Mouse (Mus musculus) midbrain, embryonic 11.5 days (tissue): ENCODE data around the gene Ccdc36. TPM values are rescaled to one million over a fixed set of nuclear protein-coding genes. Genes with fewer than 3 reads are reported as not detected.

Experiments used
- ATAC-seq: fragments of 200-750 bp; cut with Nextera tagmentation; 2 replicates; pipeline ENCODE4 v1.8.0; 2017; ENCODE audit warnings: moderate TSS enrichment, moderate library complexity; ENCODE audit not compliant: low FRiP score
- DNase-seq: peaks from one replicate; pipeline ENCODE4 v3.0.0; 2015; ENCODE audit warnings: low spot score; ENCODE audit errors: missing footprints
- H3K27ac ChIP-seq: fragments of 300-500 bp; sonication (generic); 2 replicates; pipeline ENCODE4 v1.5.1; 2014; ENCODE audit warnings: low read depth, low read length
- H3K27me3 ChIP-seq: fragments of 300-500 bp; sonication (generic); 2 replicates; pipeline ENCODE4 v1.6.1; 2014; ENCODE audit warnings: mild to moderate bottlenecking, low read length, moderate library complexity, mixed read lengths; ENCODE audit not compliant: control insufficient read depth, insufficient read depth
- H3K36me3 ChIP-seq: fragments of 300-500 bp; sonication (generic); 2 replicates; pipeline ENCODE4 v1.6.1; 2014; ENCODE audit warnings: mild to moderate bottlenecking, low read length, moderate library complexity, mixed read lengths; ENCODE audit not compliant: control insufficient read depth, insufficient read depth
- H3K4me1 ChIP-seq: fragments of 300-500 bp; sonication (generic); 2 replicates; pipeline ENCODE4 v1.6.1; 2014; ENCODE audit warnings: low read length; ENCODE audit not compliant: control insufficient read depth, insufficient read depth
- H3K4me2 ChIP-seq: fragments of 300-500 bp; sonication (generic); 2 replicates; pipeline ENCODE4 v1.6.1; 2014; ENCODE audit warnings: mild to moderate bottlenecking, moderate library complexity
- H3K4me3 ChIP-seq: fragments of 300-500 bp; sonication (generic); 2 replicates; pipeline ENCODE4 v1.5.1; 2014; ENCODE audit warnings: low read depth, low read length
- H3K9ac ChIP-seq: fragments of 300-500 bp; sonication (generic); 2 replicates; pipeline ENCODE4 v1.6.1; 2014; ENCODE audit warnings: low read length
- H3K9me3 ChIP-seq: fragments of 300-500 bp; sonication (generic); 2 replicates; pipeline ENCODE4 v1.6.1; 2016; ENCODE audit warnings: low read length; ENCODE audit not compliant: control insufficient read depth
- WGBS: fragments of 180-500 bp; shearing (Covaris S2); extraction: QIAGEN DNeasy Blood & Tissue Kit; methylation state at CpG from one replicate; pipeline ENCODE4 v1.1.7; 2014; 5-methylcytosine and 5-hydroxymethylcytosine counted together
- polyA plus RNA-seq: library from polyadenylated mRNA; unstranded; fragments of >200 nt; fragmentation: Nextera tagmentation; extraction: Ambion mirVana; gene quantifications from 2 replicates; pipeline ENCODE4 v1.2.1, GENCODE M21; 2014

The Ccdc36 gene
- polyA plus RNA-seq, 1 experiment from 2014 or later: 0.89 TPM

DNA sequence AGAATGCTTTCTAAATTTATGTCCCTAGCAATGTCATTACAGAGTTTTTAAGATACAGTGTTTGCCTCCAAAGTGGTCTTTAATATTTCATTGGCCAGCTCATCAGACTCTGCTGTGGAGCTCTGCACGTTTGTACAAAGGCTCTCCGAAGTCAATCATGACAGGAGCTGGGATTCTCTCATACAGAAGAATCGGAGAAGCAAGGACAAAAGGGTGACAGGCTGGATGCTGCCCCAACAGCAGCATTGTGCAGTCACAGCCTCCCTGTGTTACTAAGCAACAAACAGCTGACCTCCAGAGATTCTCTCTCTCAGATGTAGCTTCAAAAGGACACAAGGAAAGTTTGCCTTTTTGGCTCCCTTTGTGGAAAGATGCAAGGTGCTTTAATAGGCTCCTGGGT, 7.9 kb upstream of the Ccdc36 start, which contains the start of gene BC048562:
TSS of gene BC048562 (plus strand) at position 301 of the 400 bp plus-strand sequence.
- H3K4me2 ChIP-seq: no peak within 1 kb of the TSS

DNA sequence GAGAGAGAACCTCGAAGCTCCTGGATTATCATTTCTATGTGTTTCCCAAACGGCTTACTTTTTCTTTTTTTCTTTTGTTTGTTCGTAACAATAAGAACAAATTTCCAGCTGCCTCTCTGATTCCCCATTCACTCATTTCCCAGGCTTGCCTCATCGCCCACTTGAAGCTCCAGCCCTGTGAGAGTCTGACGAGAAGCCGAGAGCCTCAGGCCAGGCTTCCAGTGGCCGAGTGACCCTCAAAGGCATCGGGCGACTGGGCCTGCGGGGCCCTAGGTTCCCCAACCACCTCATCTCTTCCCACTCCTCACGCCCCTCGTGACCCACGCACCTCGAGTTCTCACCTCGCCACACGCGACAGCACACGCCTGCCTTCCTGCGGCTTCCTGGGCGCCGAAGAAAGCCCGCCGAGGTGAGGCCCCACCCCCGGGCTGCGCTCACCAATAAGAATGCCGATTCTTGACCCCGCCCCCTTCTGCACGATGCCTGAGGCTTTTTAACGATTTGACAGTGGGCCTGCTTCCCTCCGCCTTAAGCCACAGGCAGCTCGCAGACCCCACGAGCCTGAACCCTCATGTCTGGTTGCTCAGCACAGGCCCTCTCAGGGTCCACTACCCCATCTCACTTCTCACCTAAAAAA, 3.3 kb upstream of the Ccdc36 start:
- Histone ChIP-seq H3K9me3 (no peaks in the 10 kb centered on the region; the same call in 1 of the 2 replicates), H3K27ac (no peak overlapping the region), H3K4me2 (peak overlapping the region; percentile 36), H3K4me1 (peaks cover 6% of the 10 kb centered on the region; the same call in 1 of the 2 replicates), H3K36me3 (no peaks in the 10 kb centered on the region), H3K9ac (0 out of 2 replicates have a peak overlapping the region, but pooled peaks have one; percentile 24), H3K4me3 (peak overlapping the region; percentile 16; the same call in 1 of the 2 replicates), H3K27me3 (no peaks in the 10 kb centered on the region)
- DNase-seq: no peak
- peak; percentile 55; the same call in 1 of the 2 replicates for ATAC-seq
- WGBS: 55% methylated on average over 32 of the region's 32 CpGs

More for the DNA sequence above, 7.9 kb upstream of the Ccdc36 start, which contains the start of gene BC048562:
- no peak within 1 kb of the TSS for H3K4me3 ChIP-seq
- no peaks in the 10 kb centered on the region; the same call in 1 of the 2 replicates for H3K9me3 ChIP-seq
- no peaks in the 10 kb centered on the region for H3K27me3 ChIP-seq
- ATAC-seq (no peak), DNase-seq (no peak)
- 0 out of 2 replicates have a peak within 1 kb of the TSS, but pooled peaks have one; percentile 20 for H3K9ac ChIP-seq
- H3K4me1 ChIP-seq: peaks cover 6% of the 10 kb centered on the region; the same call in 1 of the 2 replicates
- 37% methylated on average over 3 of the region's 3 CpGs for WGBS
- no peaks in the 10 kb centered on the region for H3K36me3 ChIP-seq
- H3K27ac ChIP-seq: no peak within 1 kb of the TSS

DNA sequence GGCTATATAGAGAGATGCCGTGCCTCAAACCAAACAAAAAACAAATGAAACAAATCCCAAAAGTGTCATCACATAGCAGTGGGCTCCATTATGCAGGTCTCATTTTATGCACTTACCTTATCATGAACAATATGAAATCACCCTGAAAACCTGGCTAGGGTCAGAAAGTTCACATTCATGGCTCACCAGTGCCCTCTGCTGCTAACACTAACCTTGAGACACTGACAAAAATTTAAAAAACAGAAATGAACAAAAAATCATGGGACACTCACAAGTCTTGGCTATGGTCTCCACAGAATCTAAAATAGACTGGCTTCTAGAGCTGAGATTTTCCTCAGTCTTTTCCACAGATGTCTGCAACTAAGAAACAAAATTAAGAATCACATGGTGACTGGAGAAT, 16.1 kb downstream of the Ccdc36 start:
- Histone ChIP-seq H3K9me3 (no peaks in the 10 kb centered on the region), H3K36me3 (no peaks in the 10 kb centered on the region), H3K4me2 (no peak overlapping the region), H3K4me1 (no peaks in the 10 kb centered on the region), H3K27ac (no peak overlapping the region), H3K27me3 (no peaks in the 10 kb centered on the region), H3K9ac (no peak overlapping the region), H3K4me3 (no peak overlapping the region)
- DNase-seq (no peak), ATAC-seq (no peak)
- WGBS: 85% methylated on average over 1 of the region's 1 CpGs

DNA sequence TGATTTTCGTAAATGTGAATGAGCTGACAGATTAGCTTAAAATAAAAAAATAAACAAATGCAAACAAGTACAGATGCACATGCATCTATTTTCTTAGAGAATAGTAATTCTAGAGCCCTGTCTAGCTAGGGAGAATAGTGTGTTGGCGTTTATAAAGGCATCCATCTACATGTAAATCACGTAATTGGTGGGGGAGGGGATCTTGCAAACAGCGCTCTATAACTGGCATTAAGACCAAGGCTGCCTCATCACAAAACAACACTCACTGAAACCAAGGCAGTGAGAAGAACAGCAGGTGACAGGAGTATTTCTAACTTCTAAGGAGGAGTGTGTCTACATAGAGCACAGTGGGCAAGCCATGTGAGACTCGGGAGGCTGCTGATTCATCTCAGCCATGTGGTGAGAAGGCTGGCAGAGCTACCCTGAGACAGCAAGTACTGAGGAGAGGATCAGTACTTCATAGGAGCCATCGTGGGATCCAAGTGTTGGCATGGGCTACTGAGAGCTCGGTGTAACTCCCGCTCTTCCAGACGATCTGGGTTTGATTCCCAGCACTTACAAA, 16.8 kb downstream of the Ccdc36 start:
- ATAC-seq: no peak
- DNase-seq: no peak
- Histone ChIP-seq H3K9me3 (no peaks in the 10 kb centered on the region), H3K4me1 (no peaks in the 10 kb centered on the region), H3K4me3 (no peak overlapping the region), H3K36me3 (no peaks in the 10 kb centered on the region), H3K27me3 (no peaks in the 10 kb centered on the region), H3K27ac (no peak overlapping the region), H3K4me2 (no peak overlapping the region), H3K9ac (no peak overlapping the region)
- WGBS: 82% methylated on average over 9 of the region's 9 CpGs

DNA sequence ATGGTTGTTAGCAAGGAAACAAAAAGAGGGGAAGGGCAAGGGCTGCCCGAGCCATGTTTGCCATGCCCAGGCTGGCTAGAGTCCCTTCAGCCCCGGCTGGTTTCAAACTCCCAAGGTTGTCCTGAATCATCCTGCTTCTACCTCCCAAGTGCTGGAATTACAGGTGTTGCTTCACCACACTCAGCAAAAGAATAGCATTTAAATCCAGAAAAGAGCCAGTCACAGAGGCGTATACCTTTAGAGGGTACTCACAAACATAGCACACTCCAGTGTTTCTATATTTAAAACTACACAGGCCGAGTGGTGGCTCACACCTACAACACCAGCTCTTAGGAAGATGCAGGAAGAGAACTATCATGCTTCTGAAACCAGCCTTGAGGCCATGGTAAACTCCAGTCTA, 18.7 kb downstream of the Ccdc36 start:
- 90% methylated on average over 4 of the region's 4 CpGs for WGBS
- no peaks in the 10 kb centered on the region for H3K27me3 ChIP-seq
- H3K27ac ChIP-seq: no peak overlapping the region
- H3K4me2 ChIP-seq: no peak overlapping the region
- no peaks in the 10 kb centered on the region for H3K9me3 ChIP-seq
- no peak overlapping the region for H3K4me3 ChIP-seq
- DNase-seq: no peak
- no peaks in the 10 kb centered on the region for H3K4me1 ChIP-seq
- H3K36me3 ChIP-seq: no peaks in the 10 kb centered on the region
- ATAC-seq: no peak
- H3K9ac ChIP-seq: no peak overlapping the region

DNA sequence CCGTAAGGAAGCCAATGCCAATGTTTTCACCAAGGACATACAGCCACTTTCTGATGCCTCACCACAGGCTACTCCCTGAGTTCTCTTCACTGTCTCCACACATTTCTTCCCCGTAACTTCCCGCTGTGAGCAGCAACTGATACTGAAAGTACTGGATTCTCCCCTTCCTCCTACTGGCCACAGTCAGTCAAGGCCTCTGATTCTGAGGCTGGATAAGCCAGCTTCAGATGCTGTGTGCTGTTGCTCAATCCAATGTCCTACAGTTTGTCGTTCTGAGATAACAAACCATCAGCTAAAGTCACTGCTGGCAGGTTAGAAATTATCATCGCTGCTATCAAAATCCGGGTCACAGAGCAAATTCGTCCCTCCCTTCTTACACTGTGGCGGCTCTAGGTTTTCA, 23.8 kb downstream of the Ccdc36 start:
- DNase-seq (no peak), ATAC-seq (no peak)
- no peaks in the 10 kb centered on the region for H3K9me3 ChIP-seq
- no peak overlapping the region for H3K9ac ChIP-seq
- no peaks in the 10 kb centered on the region for H3K4me1 ChIP-seq
- no peaks in the 10 kb centered on the region for H3K36me3 ChIP-seq
- 79% methylated on average over 8 of the region's 8 CpGs for WGBS
- no peak overlapping the region for H3K27ac ChIP-seq
- no peaks in the 10 kb centered on the region for H3K27me3 ChIP-seq
- no peak overlapping the region for H3K4me3 ChIP-seq
- H3K4me2 ChIP-seq: no peak overlapping the region

DNA sequence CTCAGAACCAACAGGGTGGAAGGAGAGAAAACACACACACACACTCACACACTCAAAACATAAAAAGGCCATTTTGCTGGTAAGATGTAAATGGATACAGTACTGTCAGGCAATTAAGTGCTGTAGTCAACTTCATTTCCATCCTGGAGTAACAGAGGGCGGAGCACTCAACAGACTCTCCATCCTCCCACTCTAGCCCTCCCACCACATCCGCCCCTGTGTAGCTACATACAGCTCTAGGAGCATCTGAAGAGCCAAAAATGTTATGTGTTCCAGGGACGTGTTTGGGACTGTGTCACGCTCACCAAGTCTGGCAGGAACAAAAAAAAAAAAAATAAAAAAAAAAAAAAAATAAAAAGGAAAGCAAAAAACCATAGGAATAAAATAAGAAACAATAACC, 25.2 kb downstream of the Ccdc36 start:
- no peak for DNase-seq
- Histone ChIP-seq H3K27ac (no peak overlapping the region), H3K36me3 (no peaks in the 10 kb centered on the region), H3K27me3 (no peaks in the 10 kb centered on the region), H3K4me1 (no peaks in the 10 kb centered on the region), H3K4me2 (no peak overlapping the region), H3K9ac (no peak overlapping the region), H3K4me3 (no peak overlapping the region), H3K9me3 (no peaks in the 10 kb centered on the region)
- ATAC-seq: no peak
- 83% methylated on average over 4 of the region's 4 CpGs for WGBS

DNA sequence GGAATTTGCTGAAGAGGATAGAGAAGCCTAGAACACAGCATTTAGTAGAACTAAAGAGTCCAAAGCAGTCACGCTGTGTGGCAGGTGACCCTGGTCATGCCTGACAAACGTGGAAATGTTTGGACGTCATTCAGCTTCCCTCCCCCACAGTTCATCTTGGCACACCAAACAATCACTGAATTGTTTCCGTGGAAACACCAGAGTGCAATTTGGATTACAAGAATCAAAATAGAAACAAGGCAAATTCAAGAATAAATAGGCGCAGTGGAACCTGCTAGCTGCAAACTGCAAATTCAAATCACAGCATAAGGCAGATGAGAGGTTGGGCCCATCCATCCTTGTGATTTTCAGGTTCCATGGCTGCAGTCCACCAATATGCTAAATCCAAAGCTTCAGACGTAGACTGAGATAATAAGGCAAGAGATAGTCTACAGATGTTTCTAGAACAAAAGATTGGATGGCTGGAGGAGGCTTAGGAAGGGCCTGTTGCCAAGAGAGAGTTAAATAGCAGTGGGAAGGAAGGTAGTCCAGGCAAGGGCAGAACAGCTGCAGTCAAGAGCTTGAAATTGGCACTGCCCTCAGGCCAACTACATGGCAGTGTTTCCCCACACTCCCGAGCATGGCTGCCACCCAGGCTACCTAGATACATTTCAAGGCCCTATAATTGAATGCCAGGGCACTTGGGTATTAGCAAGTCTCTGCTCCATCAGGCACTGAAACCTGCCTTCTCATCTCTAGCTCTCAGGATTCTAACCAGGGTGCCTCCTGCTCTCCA, 26.9 kb downstream of the Ccdc36 start:
- Histone ChIP-seq H3K27ac (no peak overlapping the region), H3K27me3 (no peaks in the 10 kb centered on the region), H3K9me3 (no peaks in the 10 kb centered on the region), H3K4me3 (no peak overlapping the region), H3K4me1 (no peaks in the 10 kb centered on the region), H3K36me3 (no peaks in the 10 kb centered on the region), H3K9ac (no peak overlapping the region), H3K4me2 (no peak overlapping the region)
- WGBS: 54% methylated on average over 7 of the region's 7 CpGs
- DNase-seq (no peak), ATAC-seq (no peak)

DNA sequence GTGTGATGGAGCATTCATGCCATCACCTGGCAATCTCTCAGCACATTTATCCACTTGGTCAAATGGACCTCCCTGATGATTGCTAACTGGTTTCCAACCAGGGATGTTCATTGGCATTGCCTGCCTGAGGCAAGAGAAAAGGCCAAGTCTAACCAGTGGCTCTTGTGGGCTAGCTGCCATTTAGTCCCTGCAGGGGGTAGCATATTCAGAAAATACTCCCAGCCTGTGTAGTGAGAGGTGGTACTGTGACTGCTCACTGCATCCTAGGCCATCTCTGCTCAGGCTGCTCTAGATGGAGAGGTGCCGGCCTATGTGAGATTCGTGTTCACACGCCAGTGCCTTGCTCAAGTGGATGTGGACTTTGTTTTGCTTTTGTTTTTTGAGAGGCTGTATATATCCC, 30.0 kb downstream of the Ccdc36 start:
- H3K36me3 ChIP-seq: no peaks in the 10 kb centered on the region
- H3K4me3 ChIP-seq: no peak overlapping the region
- no peaks in the 10 kb centered on the region for H3K4me1 ChIP-seq
- ATAC-seq (no peak), DNase-seq (no peak)
- H3K27ac ChIP-seq: no peak overlapping the region
- no peaks in the 10 kb centered on the region for H3K9me3 ChIP-seq
- no peak overlapping the region for H3K9ac ChIP-seq
- H3K27me3 ChIP-seq: no peaks in the 10 kb centered on the region
- H3K4me2 ChIP-seq: no peak overlapping the region
- 91% methylated on average over 3 of the region's 3 CpGs for WGBS
